Mouse (Mus musculus): ENCODE data around the gene Tyw5.

GRCm38 (mm10) chr1:57406187-57407151 is at the start of gene Tyw5, which contains the start of gene Maip1:
- TF ChIP-seq POLR2A (IDR thresholded peaks at IDR 0.05; ENCODE audit: borderline replicate concordance, insufficient read depth, low read length) (peak; percentile 25; the same call in 1 of the 2 replicates), CTCF (IDR thresholded peaks at IDR 0.05; ENCODE audit: borderline replicate concordance, insufficient read depth, low read depth, low read length) (no peak)

Measured in cerebellum, adult 2 months (tissue).